Mouse (Mus musculus): ENCODE results near the gene Hoxb7. TPM values are rescaled to one million over a fixed set of nuclear protein-coding genes. Genes with fewer than 3 reads are reported as not detected.

Hoxb7 gene
- polyA plus RNA-seq, 1 experiment from 2014 or later = 9.1 TPM

GRCm38 (mm10) chr11:96260310-96260970 is 26.0 kb upstream of the Hoxb7 start:
- H3K4me2 ChIP-seq = no peak overlapping the region

DNA sequence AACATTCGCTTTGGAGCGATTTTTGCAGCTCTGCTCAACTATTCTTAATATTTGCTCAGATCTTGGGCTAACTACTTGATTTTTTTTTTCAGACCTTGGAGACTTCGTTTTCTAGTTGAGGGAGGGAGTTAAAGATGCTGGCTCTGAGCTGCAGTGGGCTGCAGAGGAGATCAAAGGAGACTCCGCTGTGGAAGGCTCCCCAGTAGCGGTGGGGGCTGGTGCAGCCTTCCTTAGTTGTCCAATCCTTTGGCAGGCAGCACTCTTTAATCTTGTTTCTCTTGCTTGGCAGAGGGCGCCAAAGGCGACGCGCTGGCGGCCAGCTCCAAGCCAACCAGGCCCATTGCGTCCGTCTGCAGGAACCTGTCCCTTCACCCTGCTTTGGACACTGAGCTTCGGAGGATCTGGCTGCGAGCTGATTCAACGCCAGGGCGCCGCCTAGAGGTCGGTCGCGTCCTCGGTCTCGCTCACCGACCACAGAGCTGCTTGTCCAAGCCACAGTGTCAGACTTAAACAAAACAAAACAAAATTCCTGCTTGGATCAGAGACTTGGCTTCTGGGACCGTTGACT is 25.0 kb upstream of the Hoxb7 start:
- H3K4me3 ChIP-seq (replicated peaks) = no peak overlapping the region
- H3K27ac ChIP-seq = no peak overlapping the region
- WGBS = 2% methylated on average over 24 of the region's 24 CpGs
- H3K9ac ChIP-seq = no peak overlapping the region
- no peak overlapping the region for H3K4me2 ChIP-seq
- H3K27me3 ChIP-seq (replicated peaks) = peaks cover 98% of the 10 kb centered on the region
- no peak for ATAC-seq (ENCODE audit: insufficient read depth, low FRiP score, low read depth)
- 0 out of 2 replicates have a peak, but pooled peaks cover 3% of the 10 kb centered on the region for H3K4me1 ChIP-seq
- H3K9me3 ChIP-seq = no peaks in the 10 kb centered on the region
- H3K36me3 ChIP-seq = no peaks in the 10 kb centered on the region

More at GRCm38 (mm10) chr11:96260310-96260970, 26.0 kb upstream of the Hoxb7 start:
- H3K9me3 ChIP-seq = no peaks in the 10 kb centered on the region
- H3K36me3 ChIP-seq = no peaks in the 10 kb centered on the region
- H3K4me3 ChIP-seq (replicated peaks) = no peak overlapping the region
- H3K27ac ChIP-seq = no peak overlapping the region
- ATAC-seq (ENCODE audit: insufficient read depth, low FRiP score, low read depth) = no peak
- H3K4me1 ChIP-seq = 0 out of 2 replicates have a peak, but pooled peaks cover 3% of the 10 kb centered on the region
- WGBS = 3% methylated on average over 23 of the region's 23 CpGs
- no peak overlapping the region for H3K9ac ChIP-seq
- H3K27me3 ChIP-seq (replicated peaks) = peaks cover 98% of the 10 kb centered on the region

DNA sequence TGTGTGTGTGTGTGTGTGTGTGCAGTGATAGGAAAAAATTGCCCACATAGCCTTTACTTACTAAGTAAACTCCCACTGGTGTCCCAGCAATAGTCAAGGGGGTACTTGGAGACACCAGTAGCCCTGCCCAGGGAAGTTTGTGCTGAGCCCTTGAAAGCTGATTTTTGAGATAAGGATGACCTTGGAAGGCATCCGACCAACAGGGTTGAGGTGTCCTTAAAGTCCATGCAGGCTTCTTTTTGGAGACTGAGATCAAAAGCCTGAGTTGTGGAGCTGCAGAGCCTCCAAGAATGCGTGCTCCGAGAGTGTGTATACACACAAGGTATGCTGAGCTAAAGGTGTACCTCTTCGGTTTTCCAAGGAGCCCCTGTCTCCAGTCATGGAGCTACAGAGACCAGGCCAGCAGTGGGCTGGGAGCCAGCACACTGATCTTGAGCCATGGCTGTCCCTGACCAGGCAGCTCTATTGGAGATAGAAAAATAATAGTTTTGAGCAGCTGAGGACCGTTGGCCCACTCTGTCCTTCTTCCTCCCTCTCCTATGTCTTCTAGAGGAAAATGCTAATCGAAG is 24.1 kb upstream of the Hoxb7 start:
- ATAC-seq (ENCODE audit: insufficient read depth, low FRiP score, low read depth) = no peak
- peaks cover 99% of the 10 kb centered on the region for H3K27me3 ChIP-seq (replicated peaks)
- H3K36me3 ChIP-seq = no peaks in the 10 kb centered on the region
- H3K4me2 ChIP-seq = no peak overlapping the region
- H3K27ac ChIP-seq = no peak overlapping the region
- 0 out of 2 replicates have a peak, but pooled peaks cover 3% of the 10 kb centered on the region for H3K4me1 ChIP-seq
- H3K9ac ChIP-seq = no peak overlapping the region
- no peak overlapping the region for H3K4me3 ChIP-seq (replicated peaks)
- WGBS = 15% methylated on average over 6 of the region's 6 CpGs
- no peaks in the 10 kb centered on the region for H3K9me3 ChIP-seq

DNA sequence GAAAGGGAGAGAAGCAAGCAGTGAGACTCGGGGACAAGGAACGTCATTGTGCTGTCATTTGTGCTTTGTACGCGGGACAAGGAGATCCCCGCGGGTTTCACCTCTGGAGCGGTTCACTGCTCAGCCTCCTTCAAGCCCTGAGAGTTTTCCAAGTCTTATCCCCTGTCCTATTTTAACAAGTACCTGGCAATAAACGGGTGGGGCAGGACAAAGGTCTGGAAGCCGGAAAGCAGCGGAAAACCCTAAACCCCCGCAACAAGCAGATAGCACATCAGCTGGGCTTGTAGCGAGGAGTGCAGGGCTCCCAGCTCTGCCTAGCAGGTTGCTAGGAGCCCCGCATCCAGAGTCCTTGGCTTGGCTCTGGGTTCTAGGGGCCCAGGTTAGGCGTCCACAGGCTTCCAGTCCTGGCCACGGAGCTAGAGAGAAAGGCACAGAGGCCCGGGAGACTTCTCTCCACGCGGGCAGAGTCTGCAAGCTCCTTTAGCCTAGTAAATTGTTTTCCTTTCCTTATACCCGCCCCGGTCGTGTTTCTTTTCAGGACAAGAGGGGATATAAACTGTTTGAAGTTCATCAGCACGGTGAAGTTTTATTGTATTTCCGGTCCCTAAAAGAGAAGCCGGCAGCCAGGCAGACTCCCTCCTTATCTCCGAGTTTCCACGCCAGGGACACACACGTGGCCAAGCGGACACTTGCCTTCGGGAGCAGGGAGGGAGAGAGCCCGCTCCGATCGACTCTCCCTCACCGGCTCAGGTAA is 22.6 kb upstream of the Hoxb7 start:
- H3K27me3 ChIP-seq (replicated peaks) = peaks cover 97% of the 10 kb centered on the region
- no peaks in the 10 kb centered on the region for H3K36me3 ChIP-seq
- no peak overlapping the region for H3K4me3 ChIP-seq (replicated peaks)
- no peaks in the 10 kb centered on the region for H3K9me3 ChIP-seq
- H3K27ac ChIP-seq = no peak overlapping the region
- H3K9ac ChIP-seq = no peak overlapping the region
- H3K4me2 ChIP-seq = no peak overlapping the region
- WGBS = 1% methylated on average over 33 of the region's 33 CpGs
- H3K4me1 ChIP-seq = 0 out of 2 replicates have a peak, but pooled peaks cover 3% of the 10 kb centered on the region
- ATAC-seq (ENCODE audit: insufficient read depth, low FRiP score, low read depth) = no peak

DNA sequence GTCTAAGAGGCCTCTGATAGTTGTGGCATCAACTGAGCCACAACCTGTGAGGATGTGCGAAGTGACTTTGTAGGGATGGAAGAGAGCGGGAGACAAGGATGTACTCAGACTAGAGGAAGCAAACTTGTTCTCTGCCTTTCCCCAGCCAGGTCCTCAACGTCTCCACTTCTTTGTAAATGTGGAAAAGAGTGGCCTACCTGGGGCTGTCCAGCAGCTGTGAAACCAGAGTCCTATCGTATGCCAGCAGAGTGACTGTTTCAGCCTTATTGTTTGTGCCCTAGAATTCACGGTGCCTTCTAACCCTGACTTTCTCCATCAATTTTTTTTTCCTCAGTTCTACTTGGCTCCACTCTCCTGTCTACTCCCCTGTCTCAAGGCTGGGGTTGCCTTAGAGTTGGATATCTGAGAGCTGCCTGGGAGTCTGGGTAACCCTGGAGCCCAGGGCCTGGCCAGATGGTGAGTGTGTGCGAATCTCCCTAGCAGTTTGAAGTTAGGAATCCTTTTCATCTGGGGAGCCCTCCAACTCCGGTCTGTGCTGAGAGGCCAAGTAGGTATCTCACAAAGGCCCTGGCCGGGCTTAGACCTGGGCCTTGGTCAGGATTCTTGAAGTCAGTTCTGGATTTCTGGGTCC is 21.9 kb upstream of the Hoxb7 start:
- WGBS = 17% methylated on average over 8 of the region's 8 CpGs
- Histone ChIP-seq H3K4me3 (replicated peaks) (no peak overlapping the region), H3K4me2 (no peak overlapping the region), H3K9me3 (no peaks in the 10 kb centered on the region), H3K36me3 (no peaks in the 10 kb centered on the region), H3K27ac (no peak overlapping the region), H3K4me1 (0 out of 2 replicates have a peak, but pooled peaks cover 3% of the 10 kb centered on the region), H3K27me3 (replicated peaks) (peaks cover 97% of the 10 kb centered on the region), H3K9ac (no peak overlapping the region)
- no peak for ATAC-seq (ENCODE audit: insufficient read depth, low FRiP score, low read depth)

DNA sequence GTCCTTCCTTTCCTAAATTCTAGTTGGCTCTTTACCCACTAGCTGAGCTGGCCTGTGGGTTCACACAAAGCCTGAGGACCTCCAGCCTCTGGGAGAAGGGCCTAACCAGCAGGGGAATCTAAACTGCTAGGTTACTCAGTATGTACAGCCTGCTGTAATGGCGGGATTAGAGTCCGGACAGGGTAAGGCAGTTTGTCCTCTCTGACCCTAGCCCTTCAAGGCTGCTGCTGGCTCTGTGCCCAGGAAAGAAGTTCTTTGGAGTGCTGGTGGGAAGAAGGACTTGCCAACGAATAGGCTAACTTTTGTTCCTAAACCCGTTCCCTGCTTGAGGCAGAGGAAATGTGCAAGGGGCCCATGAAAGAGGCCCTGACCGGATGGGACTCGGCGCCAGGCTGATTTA is 20.5 kb upstream of the Hoxb7 start:
- peaks cover 97% of the 10 kb centered on the region for H3K27me3 ChIP-seq (replicated peaks)
- no peak overlapping the region for H3K4me2 ChIP-seq
- H3K4me1 ChIP-seq = peaks cover 3% of the 10 kb centered on the region; the same call in 1 of the 2 replicates
- 6% methylated on average over 7 of the region's 7 CpGs for WGBS
- H3K9me3 ChIP-seq = no peaks in the 10 kb centered on the region
- H3K36me3 ChIP-seq = no peaks in the 10 kb centered on the region
- no peak overlapping the region for H3K4me3 ChIP-seq (replicated peaks)
- H3K9ac ChIP-seq = no peak overlapping the region
- no peak overlapping the region for H3K27ac ChIP-seq
- ATAC-seq (ENCODE audit: insufficient read depth, low FRiP score, low read depth) = no peak

DNA sequence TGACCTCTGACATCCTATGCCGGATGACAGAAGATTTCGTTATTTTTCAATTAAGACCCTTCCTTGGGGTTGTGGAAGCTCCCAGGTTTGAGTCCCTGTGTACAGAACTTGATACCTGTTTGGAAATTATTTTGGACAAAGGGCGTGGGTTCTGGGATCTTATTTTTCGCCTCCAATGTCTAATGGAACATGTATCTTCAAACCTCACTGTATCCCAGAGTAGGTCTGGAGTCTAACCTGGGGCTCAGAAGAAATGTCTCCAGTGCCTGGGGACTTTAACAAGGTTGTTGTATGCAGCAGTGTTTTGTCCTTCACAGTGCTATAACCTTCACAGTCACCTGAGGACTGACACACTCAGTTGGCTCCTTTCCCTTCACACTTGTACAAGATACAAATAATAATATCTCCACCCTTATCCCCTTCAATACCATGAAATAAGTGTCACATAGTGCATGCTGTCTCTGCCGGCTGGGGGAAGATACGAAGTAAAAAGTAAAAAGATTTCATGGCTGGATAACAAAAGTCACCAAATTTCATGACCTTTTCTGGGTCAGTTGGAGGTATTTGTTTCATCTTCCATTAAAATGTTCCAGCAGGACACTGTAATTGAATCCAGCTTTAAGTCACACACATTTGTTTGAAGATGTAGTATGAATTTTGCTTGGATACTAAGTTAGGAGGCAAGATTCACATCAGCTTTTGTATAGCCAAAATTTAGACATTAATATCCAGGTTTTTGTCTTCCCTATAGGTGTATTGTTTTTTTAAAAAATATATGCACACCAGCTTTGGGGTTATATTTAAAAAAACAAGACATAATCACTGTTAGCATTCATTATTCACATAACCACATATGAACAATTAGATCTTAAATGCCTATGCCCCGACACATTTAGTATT is 19.2 kb upstream of the Hoxb7 start:
- Histone ChIP-seq H3K4me2 (no peak overlapping the region), H3K9me3 (no peaks in the 10 kb centered on the region), H3K27me3 (replicated peaks) (peaks cover 97% of the 10 kb centered on the region), H3K4me1 (peaks cover 16% of the 10 kb centered on the region), H3K4me3 (replicated peaks) (no peak overlapping the region), H3K27ac (no peak overlapping the region), H3K36me3 (no peaks in the 10 kb centered on the region), H3K9ac (no peak overlapping the region)
- no peak for ATAC-seq (ENCODE audit: insufficient read depth, low FRiP score, low read depth)
- whole genome bisulfite sequencing = 18% methylated on average over 7 of the region's 7 CpGs

- 13% methylated on average over 1 of the region's 1 CpGs for WGBS
- Histone ChIP-seq H3K4me1 (peaks cover 20% of the 10 kb centered on the region), H3K4me2 (no peak overlapping the region), H3K36me3 (no peaks in the 10 kb centered on the region), H3K9ac (no peak overlapping the region), H3K9me3 (no peaks in the 10 kb centered on the region), H3K27me3 (replicated peaks) (peaks cover 97% of the 10 kb centered on the region), H3K27ac (no peak overlapping the region), H3K4me3 (replicated peaks) (no peak overlapping the region)
- no peak for ATAC-seq (ENCODE audit: insufficient read depth, low FRiP score, low read depth)
Observed at GRCm38 (mm10) chr11:96268031-96268745, 18.2 kb upstream of the Hoxb7 start.

DNA sequence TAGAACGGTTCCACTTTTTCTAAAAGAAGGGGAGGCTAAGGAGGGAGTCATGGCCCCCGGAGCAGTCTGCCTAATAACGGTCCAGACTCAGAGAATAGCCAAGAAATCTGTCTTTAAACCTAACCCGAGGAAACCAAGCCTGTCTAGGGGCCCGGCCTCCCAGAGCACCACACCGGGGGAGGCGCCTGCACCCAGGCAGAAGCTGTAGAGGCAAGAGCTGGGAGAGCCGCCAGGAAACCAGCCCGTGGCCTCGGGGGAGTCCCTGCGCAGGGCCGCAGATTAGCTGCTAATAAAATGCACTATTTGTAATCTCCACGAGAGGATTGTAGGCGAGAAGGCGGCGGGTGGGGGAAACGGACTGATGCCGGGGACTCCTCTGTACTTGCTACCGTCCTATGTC is 16.6 kb upstream of the Hoxb7 start:
- H3K4me2 ChIP-seq = no peak overlapping the region
- 1% methylated on average over 19 of the region's 19 CpGs for WGBS
- no peaks in the 10 kb centered on the region for H3K9me3 ChIP-seq
- no peak overlapping the region for H3K4me3 ChIP-seq (replicated peaks)
- H3K36me3 ChIP-seq = no peaks in the 10 kb centered on the region
- H3K27me3 ChIP-seq (replicated peaks) = peaks cover 97% of the 10 kb centered on the region
- peaks cover 20% of the 10 kb centered on the region for H3K4me1 ChIP-seq
- H3K27ac ChIP-seq = no peak overlapping the region
- no peak overlapping the region for H3K9ac ChIP-seq
- no peak for ATAC-seq (ENCODE audit: insufficient read depth, low FRiP score, low read depth)

GRCm38 (mm10) chr11:96270996-96271540 is 15.4 kb upstream of the Hoxb7 start, which contains the start of gene Hoxb9:
Gene Hoxb9, plus strand, starts transcription at chr11:96271457.
- Histone ChIP-seq H3K4me3 (replicated peaks) (peak within 1 kb of the TSS; percentile 34), H3K9me3 (no peaks in the 10 kb centered on the region), H3K27me3 (replicated peaks) (peaks cover 97% of the 10 kb centered on the region), H3K9ac (no peak within 1 kb of the TSS), H3K4me1 (peaks cover 20% of the 10 kb centered on the region), H3K4me2 (peak within 1 kb of the TSS; percentile 55), H3K36me3 (no peaks in the 10 kb centered on the region), H3K27ac (no peak within 1 kb of the TSS)
- ATAC-seq (ENCODE audit: insufficient read depth, low FRiP score, low read depth) = no peak
- 1% methylated on average over 40 of the region's 40 CpGs for WGBS
